Comparison of ENCODE assay signal across 27 mouse cellular contexts in genomic region chr10:117797106-117797505, GRCm38 (mm10). TPM values are rescaled to one million over a fixed set of nuclear protein-coding genes. Genes with fewer than 3 reads are reported as not detected.
DNase-seq lines count a peak whose midpoint lies in the region; ATAC-seq and TF ChIP-seq lines count a peak whose summit lies in the region.
"Had no signal": no experiment of that assay in that cellular context is flagged by ENCODE, and none has a peak within 500 bp of the region (broad histone marks: within the 10 kb centered on the region; RNA-seq: fewer than 3 reads in every experiment).

No protein-coding gene starts in this region.

- H3K27ac ChIP-seq in forebrain, embryonic 11.5 days (ENCODE audit: low read depth, low read length) = no peak overlapping the region
- no peak overlapping the region for H3K27ac ChIP-seq in forebrain, postnatal 0 days (ENCODE audit: low read depth, low read length)
- H3K27ac ChIP-seq: forebrain, embryonic 10.5 days; heart, adult 2 months; hindbrain, embryonic 10.5 days; hindbrain, embryonic 13.5 days had no signal

- H3K9me3 ChIP-seq in forebrain, embryonic 11.5 days (ENCODE audit: control insufficient read depth, low read length) = no peaks in the 10 kb centered on the region; the same call in 1 of the 2 replicates
- H3K9me3 ChIP-seq in forebrain, postnatal 0 days (ENCODE audit: low read length) = no peaks in the 10 kb centered on the region
- no peaks in the 10 kb centered on the region for H3K9me3 ChIP-seq in E14TG2a.4 (ENCODE audit: low read length)
- H3K9me3 ChIP-seq: forebrain, embryonic 10.5 days; hindbrain, embryonic 10.5 days; hindbrain, embryonic 13.5 days had no signal

- H3K4me1 ChIP-seq in forebrain, embryonic 11.5 days (replicated peaks; ENCODE audit: control insufficient read depth, insufficient read depth, low read length) = no peaks in the 10 kb centered on the region
- H3K4me1 ChIP-seq in forebrain, postnatal 0 days (ENCODE audit: insufficient read depth) = no peaks in the 10 kb centered on the region
- peaks cover 42% of the 10 kb centered on the region for H3K4me1 ChIP-seq in E14TG2a.4 (replicated peaks; ENCODE audit: low read depth, low read length)

- H3K36me3 ChIP-seq in forebrain, embryonic 11.5 days (ENCODE audit: control insufficient read depth, insufficient read depth, low read length) = no peaks in the 10 kb centered on the region
- H3K36me3 ChIP-seq in forebrain, postnatal 0 days (ENCODE audit: insufficient read depth) = no peaks in the 10 kb centered on the region
- no peaks in the 10 kb centered on the region for H3K36me3 ChIP-seq in E14TG2a.4 (ENCODE audit: insufficient read depth, low read length)
- H3K36me3 ChIP-seq: forebrain, embryonic 10.5 days; G1E; hindbrain, embryonic 10.5 days; hindbrain, embryonic 13.5 days had no signal

- 91% methylated on average over 12 of the region's 12 CpGs for WGBS in forebrain, embryonic 11.5 days
- whole genome bisulfite sequencing in forebrain, postnatal 0 days = 93% methylated on average over 12 of the region's 12 CpGs

- ATAC-seq in forebrain, embryonic 11.5 days (replicated peaks; ENCODE audit: low FRiP score) = no peak
- ATAC-seq in forebrain, postnatal 0 days = no peak
- ATAC-seq: activated CD4-positive, CD25-positive, alpha-beta regulatory T cell, adult 4 months; forebrain, embryonic 14.5 days; hindbrain, embryonic 16.5 days; inflammation-experienced regulatory T-cells, adult 6 months; intestine, embryonic 16.5 days; Patski had no signal

- no peak overlapping the region for H3K4me3 ChIP-seq in forebrain, embryonic 11.5 days (ENCODE audit: low read depth, low read length)
- H3K4me3 ChIP-seq in forebrain, postnatal 0 days (ENCODE audit: low read depth, low read length) = no peak overlapping the region
- peak overlapping the region; percentile 0; the same call in 1 of the 2 replicates for H3K4me3 ChIP-seq in E14TG2a.4 (replicated peaks; ENCODE audit: low read length)
- H3K4me3 ChIP-seq: forebrain, embryonic 10.5 days; heart, adult 2 months; hindbrain, embryonic 10.5 days; hindbrain, embryonic 13.5 days had no signal

- H3K4me2 ChIP-seq in forebrain, embryonic 11.5 days (ENCODE audit: low read depth, low read length, severe bottlenecking) = no peak overlapping the region
- no peak overlapping the region for H3K4me2 ChIP-seq in forebrain, postnatal 0 days (ENCODE audit: low read depth)
- H3K4me2 ChIP-seq: heart, embryonic 11.5 days; hindbrain, embryonic 13.5 days had no signal

- no peak overlapping the region for H3K9ac ChIP-seq in forebrain, embryonic 11.5 days (ENCODE audit: low read length)
- no peak overlapping the region for H3K9ac ChIP-seq in forebrain, postnatal 0 days
- H3K9ac ChIP-seq: hindbrain, embryonic 13.5 days had no signal

- DNase-seq in forebrain, embryonic 11.5 days (ENCODE audit: low spot score) = peak; percentile 19
- DNase-seq in forebrain, postnatal 0 days = no peak
- peak; percentile 77 for DNase-seq in R1 (ENCODE audit: low read depth, low spot score)
- peak; percentile 22 for DNase-seq in testis, postnatal 10 days (ENCODE audit: low spot score)
- DNase-seq in gastrocnemius, postnatal 4 days (ENCODE audit: low spot score in 2 of 2) = no peak
- no peak for DNase-seq in layer of hippocampus, adult 18-20 months (ENCODE audit: low spot score in 2 of 2)
- DNase-seq: adrenal gland, adult 8-10 months; adrenal gland, postnatal 25 days; cerebellum, adult 11-12 months; cerebellum, adult 9-10 months; cerebellum, postnatal 14 days; gastrocnemius, postnatal 25 days; heart, adult 2 months; heart, postnatal 36 days had no signal

- no peaks in the 10 kb centered on the region for H3K27me3 ChIP-seq in forebrain, embryonic 11.5 days (ENCODE audit: control insufficient read depth, insufficient read depth, low read length)
- H3K27me3 ChIP-seq in forebrain, postnatal 0 days (ENCODE audit: insufficient read depth, low read length) = no peaks in the 10 kb centered on the region
- no peaks in the 10 kb centered on the region for H3K27me3 ChIP-seq in E14TG2a.4 (ENCODE audit: insufficient read depth, low read length)
- H3K27me3 ChIP-seq: CH12.LX; hindbrain, embryonic 13.5 days; Patski had no signal

- TF ChIP-seq CTCF in forebrain, postnatal 0 days (IDR thresholded peaks at IDR 0.05; ENCODE audit: low read depth) = no peak
- no peak for TF ChIP-seq CTCF in E14TG2a.4 (conservative IDR thresholded peaks at IDR 0.05; ENCODE audit: low read length)

RNA-seq across cellular contexts. Expression of gene Nup107, which starts 4.6 kb away (rescaled TPM):
- 101 and 104 TPM in 2 replicates for polyA plus RNA-seq in forebrain, embryonic 11.5 days (2014; fragmentation: Nextera tagmentation; extraction: Ambion mirVana)
- 28.0 and 38.8 TPM in 2 replicates for total RNA-seq in forebrain, postnatal 0 days (2014; rRNA removed)
- 22.0 and 27.1 TPM in 2 replicates for polyA plus RNA-seq in forebrain, postnatal 0 days (2015; fragmentation: Nextera tagmentation; extraction: Ambion mirVana)
- total RNA-seq in gastrocnemius, postnatal 4 days (2021) = 10 to 100 TPM; 16.8 to 21.3 TPM
- total RNA-seq in layer of hippocampus, adult 18-20 months (2021) = 10 to 100 TPM; 13.8 to 14.1 TPM

RNA-seq across cellular contexts. Expression of gene Rap1b, which starts 48.7 kb away (rescaled TPM):
- 150 and 156 TPM in 2 replicates for polyA plus RNA-seq in forebrain, embryonic 11.5 days (2014; fragmentation: Nextera tagmentation; extraction: Ambion mirVana)
- 65.2 and 66.3 TPM in 2 replicates for total RNA-seq in forebrain, postnatal 0 days (2014; rRNA removed)
- polyA plus RNA-seq in forebrain, postnatal 0 days (2015; fragmentation: Nextera tagmentation; extraction: Ambion mirVana) = 126 and 148 TPM in 2 replicates
- total RNA-seq in gastrocnemius, postnatal 4 days (2021) = 10 to 100 TPM; 69.7 to 77.3 TPM
- total RNA-seq in layer of hippocampus, adult 18-20 months (2021) = 10 to 100 TPM; 55.5 to 59.5 TPM

RNA-seq across cellular contexts. Expression of gene Slc35e3, which starts 50.9 kb away (rescaled TPM):
- polyA plus RNA-seq in forebrain, embryonic 11.5 days (2014; fragmentation: Nextera tagmentation; extraction: Ambion mirVana) = 21.9 and 22.2 TPM in 2 replicates
- total RNA-seq in forebrain, postnatal 0 days (2014; rRNA removed) = 22.1 and 28.3 TPM in 2 replicates
- 17.0 and 22.9 TPM in 2 replicates for polyA plus RNA-seq in forebrain, postnatal 0 days (2015; fragmentation: Nextera tagmentation; extraction: Ambion mirVana)
- 10 to 100 TPM; 10.3 to 13.2 TPM for total RNA-seq in gastrocnemius, postnatal 4 days (2021)
- 10 to 100 TPM; 31.1 to 32.5 TPM for total RNA-seq in layer of hippocampus, adult 18-20 months (2021)

Comparison
In these comparisons a context has a peak if more than half of its experiments do, and no peak if none do; other contexts are left out.
1. DNase-seq: peak in forebrain, embryonic 11.5 days (single experiment), R1 (single experiment) and testis, postnatal 10 days (single experiment); none in forebrain, postnatal 0 days (single experiment), gastrocnemius, postnatal 4 days (0 of 2) and layer of hippocampus, adult 18-20 months (0 of 2).